Mouse (Mus musculus) neural tube, embryonic 11.5 days (tissue): ENCODE measurements around the gene Vps72. TPM values are rescaled to one million over a fixed set of nuclear protein-coding genes. Genes with fewer than 3 reads are reported as not detected.

Experiments
- ATAC-seq: fragments of 200-750 bp; cut with Nextera tagmentation; 2 replicates; pipeline ENCODE4 v1.8.0; 2017; ENCODE audit warnings: moderate number of reproducible peaks, mild to moderate bottlenecking, moderate TSS enrichment, moderate library complexity; ENCODE audit not compliant: insufficient read depth, low FRiP score, low TSS enrichment
- DNase-seq: peaks from one replicate; pipeline ENCODE4 v3.0.0-alpha.2; 2015; ENCODE audit warnings: low spot score
- H3K27ac ChIP-seq: fragments of 300-500 bp; sonication (generic); 2 replicates; pipeline ENCODE4 v1.5.1; 2014; ENCODE audit warnings: low read depth, mild to moderate bottlenecking, low read length
- H3K27me3 ChIP-seq: fragments of 300-500 bp; sonication (generic); 2 replicates; pipeline ENCODE4 v1.6.1; 2014; ENCODE audit warnings: mild to moderate bottlenecking, low read length, mixed read lengths; ENCODE audit not compliant: control insufficient read depth, insufficient read depth
- H3K36me3 ChIP-seq: fragments of 300-500 bp; sonication (generic); 2 replicates; pipeline ENCODE4 v1.6.1; 2014; ENCODE audit warnings: mild to moderate bottlenecking, low read length, moderate library complexity, mixed read lengths; ENCODE audit not compliant: control insufficient read depth, insufficient read depth
- H3K4me1 ChIP-seq: fragments of 300-500 bp; sonication (generic); 2 replicates; pipeline ENCODE4 v1.6.1; 2014; ENCODE audit warnings: low read length, mixed read lengths; ENCODE audit not compliant: control insufficient read depth, insufficient read depth
- H3K4me2 ChIP-seq: fragments of 300-500 bp; sonication (generic); 2 replicates; pipeline ENCODE4 v1.6.1; 2014; ENCODE audit warnings: low read depth, mild to moderate bottlenecking, moderate library complexity
- H3K4me3 ChIP-seq: fragments of 300-500 bp; sonication (generic); 2 replicates; pipeline ENCODE4 v1.5.1; 2014; ENCODE audit warnings: low read depth, low read length
- H3K9ac ChIP-seq: fragments of 300-500 bp; sonication (generic); 2 replicates; pipeline ENCODE4 v1.6.1; 2014; ENCODE audit warnings: mild to moderate bottlenecking, low read length
- H3K9me3 ChIP-seq: fragments of 300-500 bp; sonication (generic); 2 replicates; pipeline ENCODE4 v1.6.1; 2016; ENCODE audit warnings: low read length; ENCODE audit not compliant: control insufficient read depth
- WGBS: fragments of 180-500 bp; shearing (Covaris S2); extraction: QIAGEN DNeasy Blood & Tissue Kit; methylation state at CpG from one replicate; pipeline ENCODE4 v1.1.7; 2014; 5-methylcytosine and 5-hydroxymethylcytosine counted together
- microRNA-seq: library from miRNA; unstranded; fragments of <30 nt; microRNA quantifications from one replicate; pipeline ENCODE4, GENCODE M21; 2016
- polyA plus RNA-seq: library from polyadenylated mRNA; unstranded; fragments of >200 nt; fragmentation: Nextera tagmentation; extraction: Ambion mirVana; gene quantifications from 2 replicates; pipeline ENCODE4 v1.2.1, GENCODE M21; 2014

The Vps72 gene
- polyA plus RNA-seq, 1 experiment from 2014 or later: 248 TPM

GRCm38 (mm10) chr3:95169996-95170395, 59.2 kb downstream of the Vps72 start:
- Histone ChIP-seq H3K9ac (no peak overlapping the region), H3K36me3 (peaks cover 28% of the 10 kb centered on the region), H3K9me3 (no peaks in the 10 kb centered on the region), H3K4me1 (peaks cover 3% of the 10 kb centered on the region; the same call in 1 of the 2 replicates), H3K4me3 (no peak overlapping the region), H3K4me2 (no peak overlapping the region), H3K27me3 (peaks cover 43% of the 10 kb centered on the region), H3K27ac (no peak overlapping the region)
- DNase-seq (no peak), ATAC-seq (no peak)
- 86% methylated on average over 10 of the region's 10 CpGs for WGBS

DNA sequence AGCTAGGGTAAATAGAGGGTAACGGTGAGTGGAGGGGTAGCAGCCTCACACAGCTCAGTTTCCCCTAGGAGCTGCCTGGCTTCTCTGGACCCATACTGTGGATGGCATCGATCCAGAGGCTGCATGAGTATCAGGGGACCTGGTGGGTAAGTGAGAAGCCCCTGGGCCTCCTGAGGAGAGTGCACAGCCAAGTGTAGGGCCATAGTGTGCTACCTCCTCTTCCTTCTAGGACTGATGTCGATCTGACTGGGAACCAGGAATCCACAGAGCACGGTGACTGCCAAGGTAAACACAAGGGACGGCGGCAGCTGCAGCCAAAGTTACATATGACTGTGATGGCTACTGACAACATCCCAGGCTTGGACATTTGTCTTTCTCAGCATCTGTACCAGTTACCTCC, 60.3 kb downstream of the Vps72 start:
- H3K27me3 ChIP-seq: peaks cover 43% of the 10 kb centered on the region
- ATAC-seq: no peak

More for the DNA sequence above, 60.3 kb downstream of the Vps72 start:
- Histone ChIP-seq H3K9me3 (no peaks in the 10 kb centered on the region), H3K4me2 (no peak overlapping the region), H3K4me3 (no peak overlapping the region), H3K36me3 (peaks cover 28% of the 10 kb centered on the region), H3K9ac (no peak overlapping the region), H3K4me1 (peaks cover 3% of the 10 kb centered on the region; the same call in 1 of the 2 replicates), H3K27ac (no peak overlapping the region)
- DNase-seq: no peak
- 76% methylated on average over 6 of the region's 6 CpGs for WGBS

Small RNA genes lying within 50 kb of the gene (microRNA-seq; reads per million reads assigned to microRNA genes)
- not detected for gene Mir8099-1

Other genes with a start within 250 kb of the Vps72 start
- 375 and 398 TPM in 2 replicates for gene Psmb4, start 224.1 kb upstream of the Vps72 start, polyA plus RNA-seq
- 6.2 and 7.8 TPM in 2 replicates for gene Selenbp1, start 178.0 kb upstream of the Vps72 start, polyA plus RNA-seq
- 7.1 and 7.2 TPM in 2 replicates for gene Rfx5, start 156.9 kb upstream of the Vps72 start, polyA plus RNA-seq
- 24.8 and 27.0 TPM in 2 replicates for gene Pi4kb, start 136.3 kb upstream of the Vps72 start, polyA plus RNA-seq
- gene Zfp687, start 95.6 kb upstream of the Vps72 start, polyA plus RNA-seq: 27.6 and 32.8 TPM in 2 replicates
- gene Psmd4, start 68.4 kb upstream of the Vps72 start, polyA plus RNA-seq: 315 and 321 TPM in 2 replicates
- 12.3 and 13.4 TPM in 2 replicates for gene Pip5k1a, start 4.1 kb upstream of the Vps72 start, polyA plus RNA-seq
- gene Tmod4, start 13.5 kb downstream of the Vps72 start, polyA plus RNA-seq: 0.57 and 1.0 TPM in 2 replicates
- gene Scnm1, start 23.0 kb downstream of the Vps72 start, polyA plus RNA-seq: 85.0 and 89.6 TPM in 2 replicates
- gene Lysmd1, start 23.1 kb downstream of the Vps72 start, polyA plus RNA-seq: 15.5 and 17.9 TPM in 2 replicates
- gene Tnfaip8l2, start 31.3 kb downstream of the Vps72 start, polyA plus RNA-seq: 1.4 and 1.5 TPM in 2 replicates
- gene Sema6c, start 49.4 kb downstream of the Vps72 start, polyA plus RNA-seq: 22.5 and 24.4 TPM in 2 replicates
- gene Gabpb2, start 106.9 kb downstream of the Vps72 start, polyA plus RNA-seq: 4.7 and 4.8 TPM in 2 replicates
- gene Cdc42se1, start 117.7 kb downstream of the Vps72 start, polyA plus RNA-seq: 104 and 109 TPM in 2 replicates
- gene Mllt11, start 121.1 kb downstream of the Vps72 start, polyA plus RNA-seq: 173 and 176 TPM in 2 replicates
- 0.33 TPM in 1 of 2 replicates, not detected in the other for gene Gm128, start 130.6 kb downstream of the Vps72 start, polyA plus RNA-seq
- 0.31 and 0.54 TPM in 2 replicates for gene Bnipl, start 140.2 kb downstream of the Vps72 start, polyA plus RNA-seq
- 46.1 and 48.1 TPM in 2 replicates for gene Mindy1, start 170.3 kb downstream of the Vps72 start, polyA plus RNA-seq
- gene Prune1, start 171.1 kb downstream of the Vps72 start, polyA plus RNA-seq: 32.4 and 32.9 TPM in 2 replicates
- 1.2 TPM in 2 replicates for gene Anxa9, start 196.2 kb downstream of the Vps72 start, polyA plus RNA-seq
- gene Cers2, start 203.8 kb downstream of the Vps72 start, polyA plus RNA-seq: 107 and 109 TPM in 2 replicates
- gene Setdb1, start 246.2 kb downstream of the Vps72 start, polyA plus RNA-seq: 67.1 and 68.7 TPM in 2 replicates